Mouse (Mus musculus): ENCODE measurements around the gene Ampd3. TPM values are rescaled to one million over a fixed set of nuclear protein-coding genes. Genes with fewer than 3 reads are reported as not detected.

Ampd3 gene
- polyA plus RNA-seq, 1 experiment = 6.9 TPM

- WGBS = 74% methylated on average over 5 of the region's 5 CpGs
- no peak overlapping the region for H3K4me3 ChIP-seq (ENCODE audit: low read depth, low read length)
- TF ChIP-seq POLR2A (IDR thresholded peaks at IDR 0.05; ENCODE audit: low read depth, low read length) (no peak), CTCF (IDR thresholded peaks at IDR 0.05; ENCODE audit: extremely low read depth, insufficient read length, insufficient replicate concordance, low read depth, low read length) (no peak)
Observed at GRCm38 (mm10) chr7:110821068-110821467, 53.1 kb downstream of the Ampd3 start.

GRCm38 (mm10) chr7:110821653-110822052, 53.6 kb downstream of the Ampd3 start:
- Histone ChIP-seq H3K27ac (ENCODE audit: insufficient read depth, low read depth, low read length) (no peak overlapping the region), H3K4me3 (ENCODE audit: low read depth, low read length) (no peak overlapping the region), H3K36me3 (ENCODE audit: control insufficient read depth, insufficient read depth, low read length) (peaks cover 47% of the 10 kb centered on the region), H3K4me1 (ENCODE audit: control insufficient read depth, insufficient read depth, insufficient read length, low read length) (no peaks in the 10 kb centered on the region; the same call in 1 of the 2 replicates), H3K27me3 (ENCODE audit: control insufficient read depth, insufficient read depth, low read length) (no peaks in the 10 kb centered on the region)
- TF ChIP-seq CTCF (IDR thresholded peaks at IDR 0.05; ENCODE audit: extremely low read depth, insufficient read length, insufficient replicate concordance, low read depth, low read length) (no peak), POLR2A (IDR thresholded peaks at IDR 0.05; ENCODE audit: low read depth, low read length) (no peak)
- 63% methylated on average over 3 of the region's 3 CpGs for WGBS

More at GRCm38 (mm10) chr7:110821068-110821467, 53.1 kb downstream of the Ampd3 start:
- H3K27me3 ChIP-seq (ENCODE audit: control insufficient read depth, insufficient read depth, low read length) = no peaks in the 10 kb centered on the region
- no peak overlapping the region for H3K27ac ChIP-seq (ENCODE audit: insufficient read depth, low read depth, low read length)
- no peaks in the 10 kb centered on the region; the same call in 1 of the 2 replicates for H3K4me1 ChIP-seq (ENCODE audit: control insufficient read depth, insufficient read depth, insufficient read length, low read length)
- H3K36me3 ChIP-seq (ENCODE audit: control insufficient read depth, insufficient read depth, low read length) = peaks cover 44% of the 10 kb centered on the region

GRCm38 (mm10) chr7:110822055-110822454, 54.0 kb downstream of the Ampd3 start:
- no peak for TF ChIP-seq CTCF (IDR thresholded peaks at IDR 0.05; ENCODE audit: extremely low read depth, insufficient read length, insufficient replicate concordance, low read depth, low read length)
- no peak for TF ChIP-seq POLR2A (IDR thresholded peaks at IDR 0.05; ENCODE audit: low read depth, low read length)
- Histone ChIP-seq H3K36me3 (ENCODE audit: control insufficient read depth, insufficient read depth, low read length) (peaks cover 47% of the 10 kb centered on the region), H3K27ac (ENCODE audit: insufficient read depth, low read depth, low read length) (no peak overlapping the region), H3K4me1 (ENCODE audit: control insufficient read depth, insufficient read depth, insufficient read length, low read length) (no peaks in the 10 kb centered on the region; the same call in 1 of the 2 replicates), H3K4me3 (ENCODE audit: low read depth, low read length) (no peak overlapping the region), H3K27me3 (ENCODE audit: control insufficient read depth, insufficient read depth, low read length) (no peaks in the 10 kb centered on the region)
- 69% methylated on average over 4 of the region's 4 CpGs for WGBS

GRCm38 (mm10) chr7:110823076-110823475, 55.1 kb downstream of the Ampd3 start:
- no peak for TF ChIP-seq POLR2A (IDR thresholded peaks at IDR 0.05; ENCODE audit: low read depth, low read length)
- TF ChIP-seq CTCF (IDR thresholded peaks at IDR 0.05; ENCODE audit: extremely low read depth, insufficient read length, insufficient replicate concordance, low read depth, low read length) = no peak
- no peaks in the 10 kb centered on the region; the same call in 1 of the 2 replicates for H3K4me1 ChIP-seq (ENCODE audit: control insufficient read depth, insufficient read depth, insufficient read length, low read length)
- peaks cover 49% of the 10 kb centered on the region for H3K36me3 ChIP-seq (ENCODE audit: control insufficient read depth, insufficient read depth, low read length)
- no peaks in the 10 kb centered on the region for H3K27me3 ChIP-seq (ENCODE audit: control insufficient read depth, insufficient read depth, low read length)
- H3K4me3 ChIP-seq (ENCODE audit: low read depth, low read length) = no peak overlapping the region
- WGBS = 87% methylated on average over 8 of the region's 8 CpGs
- H3K27ac ChIP-seq (ENCODE audit: insufficient read depth, low read depth, low read length) = no peak overlapping the region

- H3K27me3 ChIP-seq (ENCODE audit: control insufficient read depth, insufficient read depth, low read length) = no peaks in the 10 kb centered on the region
- 78% methylated on average over 4 of the region's 4 CpGs for WGBS
- H3K4me3 ChIP-seq (ENCODE audit: low read depth, low read length) = no peak overlapping the region
- peaks cover 50% of the 10 kb centered on the region for H3K36me3 ChIP-seq (ENCODE audit: control insufficient read depth, insufficient read depth, low read length)
- TF ChIP-seq CTCF (IDR thresholded peaks at IDR 0.05; ENCODE audit: extremely low read depth, insufficient read length, insufficient replicate concordance, low read depth, low read length) (no peak), POLR2A (IDR thresholded peaks at IDR 0.05; ENCODE audit: low read depth, low read length) (no peak)
- no peak overlapping the region for H3K27ac ChIP-seq (ENCODE audit: insufficient read depth, low read depth, low read length)
- no peaks in the 10 kb centered on the region; the same call in 1 of the 2 replicates for H3K4me1 ChIP-seq (ENCODE audit: control insufficient read depth, insufficient read depth, insufficient read length, low read length)
Observed at GRCm38 (mm10) chr7:110823593-110823992, 55.6 kb downstream of the Ampd3 start.

- H3K27ac ChIP-seq (ENCODE audit: insufficient read depth, low read depth, low read length) = no peak overlapping the region
- WGBS = 86% methylated on average over 8 of the region's 8 CpGs
- no peaks in the 10 kb centered on the region; the same call in 1 of the 2 replicates for H3K4me1 ChIP-seq (ENCODE audit: control insufficient read depth, insufficient read depth, insufficient read length, low read length)
Observed at GRCm38 (mm10) chr7:110823995-110824953, 56.3 kb downstream of the Ampd3 start.

GRCm38 (mm10) chr7:110833024-110833423, 65.0 kb downstream of the Ampd3 start:
- WGBS = 56% methylated on average over 1 of the region's 1 CpGs
- H3K4me3 ChIP-seq (ENCODE audit: low read depth, low read length) = no peak overlapping the region
- H3K27me3 ChIP-seq (ENCODE audit: control insufficient read depth, insufficient read depth, low read length) = no peaks in the 10 kb centered on the region
- TF ChIP-seq CTCF (IDR thresholded peaks at IDR 0.05; ENCODE audit: extremely low read depth, insufficient read length, insufficient replicate concordance, low read depth, low read length) (no peak), POLR2A (IDR thresholded peaks at IDR 0.05; ENCODE audit: low read depth, low read length) (no peak)
- H3K27ac ChIP-seq (ENCODE audit: insufficient read depth, low read depth, low read length) = no peak overlapping the region
- H3K36me3 ChIP-seq (ENCODE audit: control insufficient read depth, insufficient read depth, low read length) = peaks cover 40% of the 10 kb centered on the region
- H3K4me1 ChIP-seq (ENCODE audit: control insufficient read depth, insufficient read depth, insufficient read length, low read length) = no peaks in the 10 kb centered on the region

More at GRCm38 (mm10) chr7:110823995-110824953, 56.3 kb downstream of the Ampd3 start:
- Histone ChIP-seq H3K36me3 (ENCODE audit: control insufficient read depth, insufficient read depth, low read length) (peaks cover 52% of the 10 kb centered on the region), H3K4me3 (ENCODE audit: low read depth, low read length) (no peak overlapping the region), H3K27me3 (ENCODE audit: control insufficient read depth, insufficient read depth, low read length) (no peaks in the 10 kb centered on the region)
- TF ChIP-seq POLR2A (IDR thresholded peaks at IDR 0.05; ENCODE audit: low read depth, low read length) (no peak), CTCF (IDR thresholded peaks at IDR 0.05; ENCODE audit: extremely low read depth, insufficient read length, insufficient replicate concordance, low read depth, low read length) (no peak)

Measured in small intestine, adult 2 months (tissue).